Mouse (Mus musculus) lung, embryonic 16.5 days (tissue): ENCODE results near the gene Serpina9. TPM values are rescaled to one million over a fixed set of nuclear protein-coding genes. Genes with fewer than 3 reads are reported as not detected.

Source experiments
- ATAC-seq: fragments of 200-750 bp; cut with Nextera tagmentation; 2 replicates; pipeline ENCODE4 v1.8.0; 2017; ENCODE audit warnings: low read depth, mild to moderate bottlenecking, moderate library complexity
- H3K27ac ChIP-seq: fragments of 300-500 bp; sonication (generic); 2 replicates; pipeline ENCODE4 v1.5.1; 2014; ENCODE audit warnings: mild to moderate bottlenecking, control low read depth, low read length
- H3K27me3 ChIP-seq: fragments of 300-500 bp; sonication (generic); 2 replicates; pipeline ENCODE4 v1.6.1; 2014; ENCODE audit warnings: low read depth, low read length, mixed read lengths; ENCODE audit not compliant: control insufficient read depth, insufficient read depth
- H3K36me3 ChIP-seq: fragments of 300-500 bp; sonication (generic); 2 replicates; pipeline ENCODE4 v1.6.1; 2014; ENCODE audit warnings: low read length; ENCODE audit not compliant: control insufficient read depth, insufficient read depth
- H3K4me1 ChIP-seq: fragments of 300-500 bp; sonication (generic); replicated peaks from 2 replicates; pipeline ENCODE4 v1.6.1; 2014; ENCODE audit warnings: low read length, mixed read lengths; ENCODE audit not compliant: control insufficient read depth, insufficient read depth
- H3K4me2 ChIP-seq: fragments of 300-500 bp; sonication (generic); 2 replicates; pipeline ENCODE4 v1.6.1; 2014; ENCODE audit warnings: low read depth, low read length, control low read depth
- H3K4me3 ChIP-seq: fragments of 300-500 bp; sonication (generic); 2 replicates; pipeline ENCODE4 v1.5.1; 2014; ENCODE audit warnings: mild to moderate bottlenecking, low read length, control low read depth
- H3K9ac ChIP-seq: fragments of 300-500 bp; sonication (generic); 2 replicates; pipeline ENCODE4 v1.6.1; 2014; ENCODE audit warnings: low read length, control low read depth
- H3K9me3 ChIP-seq: fragments of 300-500 bp; sonication (generic); 2 replicates; pipeline ENCODE4 v1.6.1; 2016; ENCODE audit warnings: low read length; ENCODE audit not compliant: control insufficient read depth
- WGBS: fragments of 180-500 bp; shearing (Covaris S2); extraction: QIAGEN DNeasy Blood & Tissue Kit; methylation state at CpG from one replicate; pipeline ENCODE4 v1.1.7; 2014; 5-methylcytosine and 5-hydroxymethylcytosine counted together
- polyA plus RNA-seq: library from polyadenylated mRNA; unstranded; fragments of >200 nt; fragmentation: Nextera tagmentation; extraction: Ambion mirVana; gene quantifications from 2 replicates; pipeline ENCODE4 v1.2.1, GENCODE M21; 2015

Serpina9 gene
- polyA plus RNA-seq, 1 experiment from 2014 or later: 0.38 TPM

- Histone ChIP-seq H3K4me1 (peaks cover 15% of the 10 kb centered on the region), H3K4me3 (no peak overlapping the region), H3K9ac (no peak overlapping the region), H3K36me3 (no peaks in the 10 kb centered on the region), H3K9me3 (0 out of 2 replicates have a peak, but pooled peaks cover 2% of the 10 kb centered on the region), H3K4me2 (no peak overlapping the region), H3K27me3 (no peaks in the 10 kb centered on the region), H3K27ac (no peak overlapping the region)
- ATAC-seq: no peak
- 83% methylated on average over 8 of the region's 8 CpGs for WGBS
These were observed 13.9 kb downstream of the Serpina9 start for GRCm38 (mm10) chr12:103999611-104000010.

- 55% methylated on average over 2 of the region's 2 CpGs for WGBS
- Histone ChIP-seq H3K36me3 (no peaks in the 10 kb centered on the region), H3K4me2 (no peak overlapping the region), H3K4me1 (no peaks in the 10 kb centered on the region), H3K4me3 (no peak overlapping the region), H3K9me3 (no peaks in the 10 kb centered on the region), H3K9ac (no peak overlapping the region), H3K27ac (no peak overlapping the region), H3K27me3 (no peaks in the 10 kb centered on the region)
- ATAC-seq: peak; percentile 44
These were observed 17.0 kb downstream of the Serpina9 start for GRCm38 (mm10) chr12:103996513-103996912.

- no peaks in the 10 kb centered on the region for H3K9me3 ChIP-seq
- H3K4me3 ChIP-seq: no peak overlapping the region
- no peak overlapping the region for H3K4me2 ChIP-seq
- no peak overlapping the region for H3K9ac ChIP-seq
- no peaks in the 10 kb centered on the region for H3K36me3 ChIP-seq
- H3K27me3 ChIP-seq: no peaks in the 10 kb centered on the region
- WGBS: 41% methylated on average over 5 of the region's 5 CpGs
- ATAC-seq: peak; percentile 68; the same call in 1 of the 2 replicates
- H3K4me1 ChIP-seq: no peaks in the 10 kb centered on the region
- no peak overlapping the region for H3K27ac ChIP-seq
These were observed 18.1 kb downstream of the Serpina9 start for GRCm38 (mm10) chr12:103995292-103996072.

GRCm38 (mm10) chr12:103992945-103993344 lies 20.6 kb downstream of the Serpina9 start:
- no peaks in the 10 kb centered on the region for H3K36me3 ChIP-seq
- no peak for ATAC-seq
- no peak overlapping the region for H3K27ac ChIP-seq
- no peaks in the 10 kb centered on the region for H3K9me3 ChIP-seq
- H3K4me1 ChIP-seq: no peaks in the 10 kb centered on the region
- no peaks in the 10 kb centered on the region for H3K27me3 ChIP-seq
- H3K4me2 ChIP-seq: no peak overlapping the region
- H3K4me3 ChIP-seq: no peak overlapping the region
- WGBS: 48% methylated on average over 7 of the region's 7 CpGs
- H3K9ac ChIP-seq: no peak overlapping the region

GRCm38 (mm10) chr12:103989857-103990256 lies 23.7 kb downstream of the Serpina9 start, which contains the start of gene Serpina11:
Gene Serpina11, minus strand, starts transcription at chr12:103989957.
- WGBS: 78% methylated on average over 6 of the region's 6 CpGs
- Histone ChIP-seq H3K4me2 (no peak within 1 kb of the TSS), H3K9ac (no peak within 1 kb of the TSS), H3K4me1 (no peaks in the 10 kb centered on the region), H3K27me3 (no peaks in the 10 kb centered on the region), H3K9me3 (no peaks in the 10 kb centered on the region), H3K36me3 (no peaks in the 10 kb centered on the region), H3K4me3 (no peak within 1 kb of the TSS), H3K27ac (no peak within 1 kb of the TSS)
- no peak for ATAC-seq

- no peak for ATAC-seq
- no peak overlapping the region for H3K4me2 ChIP-seq
- H3K27me3 ChIP-seq: no peaks in the 10 kb centered on the region
- no peaks in the 10 kb centered on the region for H3K4me1 ChIP-seq
- H3K4me3 ChIP-seq: no peak overlapping the region
- H3K36me3 ChIP-seq: no peaks in the 10 kb centered on the region
- H3K27ac ChIP-seq: no peak overlapping the region
- H3K9ac ChIP-seq: no peak overlapping the region
- H3K9me3 ChIP-seq: no peaks in the 10 kb centered on the region
- WGBS: 40% methylated on average over 2 of the region's 2 CpGs
These were observed 24.1 kb downstream of the Serpina9 start for GRCm38 (mm10) chr12:103989514-103989767.

GRCm38 (mm10) chr12:103988754-103989513 lies 24.6 kb downstream of the Serpina9 start:
- Histone ChIP-seq H3K4me3 (no peak overlapping the region), H3K36me3 (no peaks in the 10 kb centered on the region), H3K4me1 (no peaks in the 10 kb centered on the region), H3K4me2 (no peak overlapping the region), H3K9me3 (no peaks in the 10 kb centered on the region), H3K27ac (no peak overlapping the region), H3K9ac (no peak overlapping the region), H3K27me3 (no peaks in the 10 kb centered on the region)
- ATAC-seq: no peak
- 24% methylated on average over 14 of the region's 14 CpGs for WGBS

GRCm38 (mm10) chr12:103985868-103986267 lies 27.7 kb downstream of the Serpina9 start:
- no peak for ATAC-seq
- Histone ChIP-seq H3K4me1 (no peaks in the 10 kb centered on the region), H3K27me3 (no peaks in the 10 kb centered on the region), H3K27ac (no peak overlapping the region), H3K9ac (no peak overlapping the region), H3K4me2 (no peak overlapping the region), H3K4me3 (no peak overlapping the region), H3K9me3 (no peaks in the 10 kb centered on the region), H3K36me3 (no peaks in the 10 kb centered on the region)
- WGBS: 46% methylated on average over 5 of the region's 5 CpGs

GRCm38 (mm10) chr12:103984935-103985334 lies 28.6 kb downstream of the Serpina9 start:
- Histone ChIP-seq H3K9ac (no peak overlapping the region), H3K27me3 (no peaks in the 10 kb centered on the region), H3K27ac (no peak overlapping the region), H3K4me3 (no peak overlapping the region), H3K9me3 (no peaks in the 10 kb centered on the region), H3K4me2 (no peak overlapping the region), H3K4me1 (no peaks in the 10 kb centered on the region), H3K36me3 (no peaks in the 10 kb centered on the region)
- WGBS: 46% methylated on average over 4 of the region's 4 CpGs
- no peak for ATAC-seq
